Mouse (Mus musculus) liver, adult 2 months (tissue): Measurements from ENCODE around the gene Ulk4. TPM values are rescaled to one million over a fixed set of nuclear protein-coding genes. Genes with fewer than 3 reads are reported as not detected.

ENCODE experiments used
- DNase-seq: peaks from one replicate; pipeline ENCODE4 v3.0.0-alpha.2; 2011; ENCODE audit warnings: low read depth, low spot score; ENCODE audit errors: extremely low read depth
- H3K27ac ChIP-seq: fragments of 200-500 bp; replicated peaks from 2 replicates; pipeline ENCODE4 v1.5.1; 2012; ENCODE audit warnings: low read depth, mild to moderate bottlenecking, control low read depth, inconsistent platforms, low read length; ENCODE audit not compliant: insufficient read depth
- H3K27me3 ChIP-seq: fragments of 200-500 bp; 2 replicates; pipeline ENCODE4 v1.6.1; 2012; ENCODE audit warnings: mild to moderate bottlenecking, moderate library complexity, low read length, inconsistent platforms; ENCODE audit not compliant: control insufficient read depth, insufficient read depth
- H3K36me3 ChIP-seq: fragments of 200-500 bp; 2 replicates; pipeline ENCODE4 v1.6.1; 2012; ENCODE audit warnings: low read length, inconsistent platforms; ENCODE audit not compliant: control insufficient read depth, insufficient read depth
- H3K4me1 ChIP-seq: fragments of 200-500 bp; 2 replicates; pipeline ENCODE4 v1.6.1; 2011; ENCODE audit warnings: low read length; ENCODE audit not compliant: control insufficient read depth, insufficient read depth
- H3K4me3 ChIP-seq: fragments of 200-500 bp; 2 replicates; pipeline ENCODE4 v1.5.1; 2011; ENCODE audit warnings: low read depth, mild to moderate bottlenecking, control low read depth, low read length, moderate library complexity; ENCODE audit not compliant: insufficient read depth
- H3K79me2 ChIP-seq: fragments of 200-500 bp; 2 replicates; pipeline ENCODE4 v1.6.1; 2012; ENCODE audit warnings: inconsistent platforms, mild to moderate bottlenecking, low read length, moderate library complexity; ENCODE audit not compliant: control insufficient read depth, insufficient read depth
- H3K9ac ChIP-seq: fragments of 200-500 bp; 2 replicates; pipeline ENCODE4 v1.6.1; 2012; ENCODE audit warnings: low read depth, mild to moderate bottlenecking, control low read depth, inconsistent platforms, low read length
- CTCF ChIP-seq: fragments of 200-500 bp; IDR thresholded peaks from 2 replicates; pipeline ENCODE4 v1.5.1; 2011; ENCODE audit warnings: low read depth, low read length, control low read depth
- POLR2A ChIP-seq: fragments of 200-500 bp; IDR thresholded peaks from 2 replicates; pipeline ENCODE4 v1.6.1; 2011; ENCODE audit warnings: low read length, control low read depth; ENCODE audit not compliant: insufficient read depth; ENCODE audit errors: extremely low read depth
- WGBS: fragments of 180-500 bp; shearing (Covaris S2); methylation state at CpG from one replicate; pipeline ENCODE4 v1.1.7; 2018; 5-methylcytosine and 5-hydroxymethylcytosine counted together
- polyA plus RNA-seq: library from polyadenylated mRNA; depleted of rRNA; stranded (reverse); fragments of >200 nt; gene quantifications from 2 replicates; pipeline ENCODE4 v1.2.3, GENCODE M21; 2012
- total RNA-seq: library from RNA; depleted of rRNA; stranded (reverse); fragments of >200 nt; gene quantifications from 2 replicates; pipeline ENCODE4 v1.2.3, GENCODE M21; 2014

Gene Ulk4
- total and polyA plus RNA-seq, 2 experiments, result under 0.01 to 0.24 TPM

GRCm38 (mm10) chr9:121316621-121317405, 39.8 kb upstream of the Ulk4 start:
- H3K4me1 ChIP-seq, result peaks cover 12% of the 10 kb centered on the region; the same call in 1 of the 2 replicates
- no peaks in the 10 kb centered on the region for H3K36me3 ChIP-seq
- no peak overlapping the region for H3K4me3 ChIP-seq
- no peak overlapping the region for H3K9ac ChIP-seq
- H3K79me2 ChIP-seq, result peaks cover 29% of the 10 kb centered on the region; the same call in 1 of the 2 replicates
- H3K27me3 ChIP-seq, result no peaks in the 10 kb centered on the region
- TF ChIP-seq POLR2A, result no peak
- peak; percentile 48 for TF ChIP-seq CTCF
- peak; percentile 59 for DNase-seq
- WGBS, result 44% methylated on average over 12 of the region's 12 CpGs
- peak overlapping the region; percentile 36 for H3K27ac ChIP-seq

GRCm38 (mm10) chr9:121315901-121316595, 39.1 kb upstream of the Ulk4 start:
- Histone ChIP-seq H3K79me2 (peaks cover 27% of the 10 kb centered on the region; the same call in 1 of the 2 replicates), H3K4me1 (peaks cover 13% of the 10 kb centered on the region; the same call in 1 of the 2 replicates), H3K27ac (peak overlapping the region; percentile 36), H3K36me3 (no peaks in the 10 kb centered on the region), H3K27me3 (no peaks in the 10 kb centered on the region), H3K4me3 (no peak overlapping the region), H3K9ac (no peak overlapping the region)
- TF ChIP-seq CTCF (no peak), POLR2A (no peak)
- DNase-seq, result no peak
- 84% methylated on average over 4 of the region's 4 CpGs for WGBS

GRCm38 (mm10) chr9:121314541-121315152, 37.6 kb upstream of the Ulk4 start:
- H3K79me2 ChIP-seq, result peaks cover 30% of the 10 kb centered on the region; the same call in 1 of the 2 replicates
- H3K27ac ChIP-seq, result peak overlapping the region; percentile 65
- no peaks in the 10 kb centered on the region for H3K36me3 ChIP-seq
- H3K4me1 ChIP-seq, result peaks cover 13% of the 10 kb centered on the region; the same call in 1 of the 2 replicates
- 61% methylated on average over 14 of the region's 14 CpGs for WGBS
- H3K27me3 ChIP-seq, result no peaks in the 10 kb centered on the region
- H3K4me3 ChIP-seq, result no peak overlapping the region; the same call in none of the 2 replicates
- TF ChIP-seq CTCF (no peak), POLR2A (no peak)
- DNase-seq, result no peak
- H3K9ac ChIP-seq, result peak overlapping the region; percentile 50

GRCm38 (mm10) chr9:121313656-121314374, 36.8 kb upstream of the Ulk4 start:
- 42% methylated on average over 21 of the region's 21 CpGs for WGBS
- H3K27me3 ChIP-seq, result no peaks in the 10 kb centered on the region
- no peak for TF ChIP-seq CTCF
- peak; percentile 43; the same call in 1 of the 2 replicates for TF ChIP-seq POLR2A
- H3K27ac ChIP-seq, result peak overlapping the region; percentile 66
- peaks cover 37% of the 10 kb centered on the region; the same call in 1 of the 2 replicates for H3K79me2 ChIP-seq
- H3K4me1 ChIP-seq, result peaks cover 13% of the 10 kb centered on the region; the same call in 1 of the 2 replicates
- no peak overlapping the region; the same call in none of the 2 replicates for H3K4me3 ChIP-seq
- no peak for DNase-seq
- peak overlapping the region; percentile 55 for H3K9ac ChIP-seq
- no peaks in the 10 kb centered on the region for H3K36me3 ChIP-seq

- peak; percentile 46 for DNase-seq
- Histone ChIP-seq H3K36me3 (no peaks in the 10 kb centered on the region), H3K27ac (no peak overlapping the region), H3K4me3 (no peak overlapping the region), H3K79me2 (peaks cover 36% of the 10 kb centered on the region; the same call in 1 of the 2 replicates), H3K4me1 (peaks cover 13% of the 10 kb centered on the region; the same call in 1 of the 2 replicates), H3K9ac (no peak overlapping the region), H3K27me3 (no peaks in the 10 kb centered on the region)
- WGBS, result 54% methylated on average over 10 of the region's 10 CpGs
- TF ChIP-seq CTCF (no peak), POLR2A (no peak)
Measured at GRCm38 (mm10) chr9:121312237-121312891, 35.4 kb upstream of the Ulk4 start.
